Mouse (Mus musculus) forebrain, embryonic 14.5 days (tissue): ENCODE results near the gene Ott. TPM values are rescaled to one million over a fixed set of nuclear protein-coding genes. Genes with fewer than 3 reads are reported as not detected.
"Not testable (repeated sequence)": the region's sequence is repeated elsewhere in the genome, so short reads cannot be mapped to it uniquely, and the experiment has no call there.

ENCODE experiments used
- ATAC-seq: fragments of 200-750 bp; cut with Nextera tagmentation; 2 replicates; pipeline ENCODE4 v1.8.0; 2017; ENCODE audit warnings: mild to moderate bottlenecking, moderate library complexity
- DNase-seq: peaks from one replicate; pipeline ENCODE4 v3.0.0-alpha.2; 2015; ENCODE audit warnings: low spot score
- H3K27ac ChIP-seq: fragments of 300-500 bp; sonication (generic); 2 replicates; pipeline ENCODE4 v1.5.1; 2014; ENCODE audit warnings: low read depth, mild to moderate bottlenecking, control low read depth, low read length, moderate library complexity
- H3K27me3 ChIP-seq: fragments of 300-500 bp; sonication (generic); replicated peaks from 2 replicates; pipeline ENCODE4 v1.6.1; 2014; ENCODE audit warnings: low read length, control low read depth, mixed read lengths; ENCODE audit not compliant: control insufficient read depth, insufficient read depth
- H3K36me3 ChIP-seq: fragments of 300-500 bp; sonication (generic); 2 replicates; pipeline ENCODE4 v1.6.1; 2014; ENCODE audit warnings: low read length, control low read depth; ENCODE audit not compliant: control insufficient read depth, insufficient read depth
- H3K4me1 ChIP-seq: fragments of 300-500 bp; sonication (generic); 2 replicates; pipeline ENCODE4 v1.6.1; 2014; ENCODE audit warnings: antibody characterized with exemption, low read length, control low read depth; ENCODE audit not compliant: control insufficient read depth, insufficient read depth
- H3K4me2 ChIP-seq: fragments of 300-500 bp; sonication (generic); 2 replicates; pipeline ENCODE4 v1.6.1; 2014; ENCODE audit warnings: mild to moderate bottlenecking, control low read depth, low read length
- H3K4me3 ChIP-seq: fragments of 300-500 bp; sonication (generic); 2 replicates; pipeline ENCODE4 v1.5.1; 2014; ENCODE audit warnings: low read depth, low read length, control low read depth
- H3K9ac ChIP-seq: fragments of 300-500 bp; sonication (generic); 2 replicates; pipeline ENCODE4 v1.6.1; 2014; ENCODE audit warnings: mild to moderate bottlenecking, low read length, control low read depth, moderate library complexity
- H3K9me3 ChIP-seq: fragments of 300-500 bp; sonication (generic); replicated peaks from 2 replicates; pipeline ENCODE4 v1.6.1; 2016; ENCODE audit warnings: low read length, control low read depth, mixed read lengths; ENCODE audit not compliant: control insufficient read depth
- WGBS: fragments of 180-500 bp; shearing (Covaris S2); extraction: QIAGEN DNeasy Blood & Tissue Kit; methylation state at CpG from one replicate; pipeline ENCODE4 v1.1.7; 2014; 5-methylcytosine and 5-hydroxymethylcytosine counted together
- polyA plus RNA-seq: library from polyadenylated mRNA; unstranded; fragments of >200 nt; fragmentation: Nextera tagmentation; extraction: Ambion mirVana; gene quantifications from 2 replicates; pipeline ENCODE4 v1.2.1, GENCODE M21; 2014

The Ott gene
- not detected in 2 replicates for polyA plus RNA-seq

DNA sequence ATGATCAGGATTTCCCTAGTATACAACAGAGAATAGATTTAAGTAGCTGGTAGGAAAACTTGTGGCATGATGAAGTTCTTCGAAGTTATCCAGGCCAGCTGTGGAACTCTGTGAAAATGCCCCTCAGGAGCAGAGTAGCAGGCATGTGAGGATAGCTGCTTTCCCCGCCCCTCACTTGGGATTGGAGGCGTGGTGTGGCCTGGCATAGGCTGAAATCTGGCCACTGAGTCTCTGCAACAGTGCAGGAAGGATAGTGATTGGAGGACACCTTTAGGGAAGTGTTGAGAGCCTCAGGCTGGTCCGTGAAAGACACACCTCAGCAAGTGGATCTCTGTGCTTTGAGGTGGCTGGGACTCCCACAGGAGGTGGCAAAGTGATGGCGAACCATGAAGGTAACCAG is at the start of gene Ott:
Ott (plus strand) TSS at position 301 of the 400 bp plus-strand sequence.
- not testable (repeated sequence) for H3K4me2 ChIP-seq, H3K4me1 ChIP-seq, H3K36me3 ChIP-seq, H3K27ac ChIP-seq, H3K27me3 ChIP-seq, H3K9me3 ChIP-seq, H3K4me3 ChIP-seq, DNase-seq, H3K9ac ChIP-seq, ATAC-seq
- WGBS, result no CpG with 5 or more reads among the region's 5 CpGs

Other genes with a start within 250 kb of the Ott start
- gene Luzp4, start 216.6 kb upstream of the Ott start, polyA plus RNA-seq, result not detected in 2 replicates
- gene Gm15093, start 198.1 kb downstream of the Ott start, polyA plus RNA-seq, result not detected in 2 replicates